Mouse (Mus musculus) MEL (cell line): ENCODE data around the gene Gatm. TPM values are rescaled to one million over a fixed set of nuclear protein-coding genes. Genes with fewer than 3 reads are reported as not detected.

Experiments used
- DNase-seq: peaks from one replicate; pipeline ENCODE4 v3.0.0; 2011; ENCODE audit warnings: low read depth, low spot score
- H3K27ac ChIP-seq: 2 replicates; pipeline ENCODE4 v1.5.1; 2012; ENCODE audit warnings: low read depth, mild to moderate bottlenecking, control low read depth, low read length, moderate library complexity; ENCODE audit not compliant: control insufficient read depth
- H3K27me3 ChIP-seq, 2 experiments: fragments of 150-350 bp in 1 of 2; sonication (generic) in 1 of 2; 2 replicates each; pipeline ENCODE4 v1.6.1; 2012; ENCODE audit warnings: low read length in 2 of 2, mild to moderate bottlenecking in 2 of 2, improper control_type of control experiment in 1 of 2, moderate library complexity in 1 of 2; ENCODE audit not compliant: insufficient read depth in 2 of 2, control insufficient read depth in 1 of 2
- H3K36me3 ChIP-seq, 2 experiments: 2 replicates each; pipeline ENCODE4 v1.6.1; 2012 to 2014; ENCODE audit warnings: low read length in 2 of 2, improper control_type of control experiment in 1 of 2, inconsistent platforms in 1 of 2, mild to moderate bottlenecking in 1 of 2; ENCODE audit not compliant: insufficient read depth in 2 of 2, control insufficient read depth in 1 of 2
- H3K4me1 ChIP-seq, 2 experiments: fragments of 150-350 bp in 1 of 2; sonication (generic) in 1 of 2; 2 replicates each; pipeline ENCODE4 v1.6.1; 2012; ENCODE audit warnings: low read length in 2 of 2, improper control_type of control experiment in 1 of 2, mild to moderate bottlenecking in 1 of 2; ENCODE audit not compliant: insufficient read depth in 2 of 2, control insufficient read depth in 1 of 2
- H3K4me3 ChIP-seq, 2 experiments: fragments of 150-350 bp in 1 of 2; sonication (generic) in 1 of 2; 2 replicates each; pipeline ENCODE4 v1.5.1; 2012; ENCODE audit warnings: low read depth in 2 of 2, low read length in 2 of 2, mild to moderate bottlenecking in 2 of 2, moderate library complexity in 2 of 2, control low read depth in 1 of 2, improper control_type of control experiment in 1 of 2; ENCODE audit not compliant: control insufficient read depth in 1 of 2, insufficient read depth in 1 of 2
- H3K79me2 ChIP-seq: 2 replicates; pipeline ENCODE4 v1.6.1; 2012; ENCODE audit warnings: mild to moderate bottlenecking, low read length, moderate library complexity; ENCODE audit not compliant: control insufficient read depth, poor library complexity, insufficient read depth
- H3K9ac ChIP-seq: 2 replicates; pipeline ENCODE4 v1.6.1; 2012; ENCODE audit warnings: low read depth, mild to moderate bottlenecking, control low read depth, low read length, moderate library complexity; ENCODE audit not compliant: control insufficient read depth, poor library complexity, severe bottlenecking
- H3K9me3 ChIP-seq: fragments of 150-350 bp; sonication (generic); replicated peaks from 2 replicates; pipeline ENCODE4 v1.6.1; 2012; ENCODE audit warnings: mild to moderate bottlenecking, low read length, improper control_type of control experiment, moderate library complexity; ENCODE audit not compliant: insufficient read depth
- CHD1 ChIP-seq: IDR thresholded peaks from 2 replicates; pipeline ENCODE4 v1.6.1; 2012; ENCODE audit warnings: low read depth, mild to moderate bottlenecking, inconsistent platforms, low read length, improper control_type of control experiment
- CHD2 ChIP-seq: IDR thresholded peaks from 2 replicates; pipeline ENCODE4 v1.6.1; 2011; ENCODE audit warnings: low read length, improper control_type of control experiment
- E2F4 ChIP-seq: IDR thresholded peaks from 2 replicates; pipeline ENCODE4 v1.6.1; 2011; ENCODE audit warnings: low read depth, low read length, improper control_type of control experiment, borderline replicate concordance
- GABPA ChIP-seq: IDR thresholded peaks from 2 replicates; pipeline ENCODE4 v1.6.1; 2012; ENCODE audit warnings: low read depth, mild to moderate bottlenecking, inconsistent platforms, low read length, improper control_type of control experiment, moderate library complexity
- GATA1 ChIP-seq: IDR thresholded peaks from 2 replicates; pipeline ENCODE4 v1.6.1; 2011; ENCODE audit warnings: low read depth, low read length, improper control_type of control experiment
- HCFC1 ChIP-seq: IDR thresholded peaks from 2 replicates; pipeline ENCODE4 v1.6.1; 2012; ENCODE audit warnings: low read depth, mild to moderate bottlenecking, inconsistent platforms, low read length, improper control_type of control experiment, moderate library complexity
- MAX ChIP-seq: IDR thresholded peaks from 2 replicates; pipeline ENCODE4 v1.6.1; 2011; ENCODE audit warnings: low read length, improper control_type of control experiment
- MAZ ChIP-seq: IDR thresholded peaks from 2 replicates; pipeline ENCODE4 v1.6.1; 2012; ENCODE audit warnings: low read depth, mild to moderate bottlenecking, inconsistent platforms, low read length, improper control_type of control experiment
- MYC ChIP-seq: IDR thresholded peaks from 2 replicates; pipeline ENCODE4 v1.6.1; 2011; ENCODE audit warnings: low read depth, mild to moderate bottlenecking, low read length, improper control_type of control experiment, moderate library complexity
- NELFE ChIP-seq: IDR thresholded peaks from 2 replicates; pipeline ENCODE4 v1.6.1; 2011; ENCODE audit warnings: low read depth, low read length, improper control_type of control experiment
- NRF1 ChIP-seq: IDR thresholded peaks from 2 replicates; pipeline ENCODE4 v1.6.1; 2014; ENCODE audit warnings: low read depth, mild to moderate bottlenecking, inconsistent platforms, low read length, improper control_type of control experiment, moderate library complexity; ENCODE audit not compliant: poor library complexity, insufficient read depth, severe bottlenecking
- POLR2A ChIP-seq, 2 experiments: IDR thresholded peaks; 2 replicates each; pipeline ENCODE4 v1.6.1; 2011 to 2012; ENCODE audit warnings: low read length in 2 of 2, mild to moderate bottlenecking in 2 of 2, control low read depth in 1 of 2, improper control_type of control experiment in 1 of 2, low read depth in 1 of 2, moderate library complexity in 1 of 2; ENCODE audit not compliant: control insufficient read depth in 1 of 2, insufficient read depth in 1 of 2, poor library complexity in 1 of 2
- RAD21 ChIP-seq: IDR thresholded peaks from 2 replicates; pipeline ENCODE4 v1.6.1; 2011; ENCODE audit warnings: mild to moderate bottlenecking, low read depth, low read length, improper control_type of control experiment
- RCOR1 ChIP-seq: IDR thresholded peaks from 2 replicates; pipeline ENCODE4 v1.6.1; 2012; ENCODE audit warnings: low read depth, mild to moderate bottlenecking, inconsistent platforms, low read length, improper control_type of control experiment
- SIN3A ChIP-seq: IDR thresholded peaks from 2 replicates; pipeline ENCODE4 v1.6.1; 2012; ENCODE audit warnings: low read length, improper control_type of control experiment, inconsistent platforms
- SMC3 ChIP-seq: IDR thresholded peaks from 2 replicates; pipeline ENCODE4 v1.6.1; 2011; ENCODE audit warnings: low read depth, low read length, improper control_type of control experiment
- TAL1 ChIP-seq: IDR thresholded peaks from 2 replicates; pipeline ENCODE4 v1.6.1; 2012; ENCODE audit warnings: mild to moderate bottlenecking, inconsistent platforms, low read length, moderate library complexity, mixed read lengths
- TBP ChIP-seq: IDR thresholded peaks from 2 replicates; pipeline ENCODE4 v1.8.0; 2011; ENCODE audit warnings: low read depth, low read length, improper control_type of control experiment
- TCF12 ChIP-seq: IDR thresholded peaks from 2 replicates; pipeline ENCODE4 v1.6.1; 2014; ENCODE audit warnings: low read depth, mild to moderate bottlenecking, inconsistent platforms, low read length, improper control_type of control experiment, moderate library complexity
- UBTF ChIP-seq: IDR thresholded peaks from 2 replicates; pipeline ENCODE4 v1.6.1; 2012; ENCODE audit warnings: low read depth, mild to moderate bottlenecking, inconsistent platforms, low read length, improper control_type of control experiment, moderate library complexity, borderline replicate concordance; ENCODE audit not compliant: insufficient read depth
- USF1 ChIP-seq: IDR thresholded peaks from 2 replicates; pipeline ENCODE4 v1.6.1; 2014; ENCODE audit warnings: low read depth, mild to moderate bottlenecking, inconsistent platforms, low read length, improper control_type of control experiment, moderate library complexity
- ZKSCAN1 ChIP-seq: IDR thresholded peaks from 2 replicates; pipeline ENCODE4 v1.6.1; 2012; ENCODE audit warnings: low read depth, mild to moderate bottlenecking, inconsistent platforms, low read length, improper control_type of control experiment, moderate library complexity
- ZMIZ1 ChIP-seq: IDR thresholded peaks from 2 replicates; pipeline ENCODE4 v1.6.1; 2012; ENCODE audit warnings: low read depth, mild to moderate bottlenecking, inconsistent platforms, low read length, improper control_type of control experiment, moderate library complexity
- ZNF384 ChIP-seq: IDR thresholded peaks from 2 replicates; pipeline ENCODE4 v1.6.1; 2012; ENCODE audit warnings: low read depth, mild to moderate bottlenecking, inconsistent platforms, low read length, improper control_type of control experiment
- polyA plus RNA-seq, 2 experiments: library from polyadenylated mRNA; stranded (reverse) in 1 of 2; unstranded in 1 of 2; fragments of >175 nt in 1 of 2; fragments of >200 nt in 1 of 2; gene quantifications; 2 replicates each; pipeline versions ENCODE4 v1.2.1 to v1.2.4; 2012; ENCODE audit warnings: low replicate concordance in 2 of 2, low read depth in 1 of 2; ENCODE audit not compliant: insufficient read length in 2 of 2, insufficient read depth in 1 of 2, missing spikeins in 1 of 2
- total RNA-seq: library from RNA; depleted of rRNA; stranded (reverse); fragments of 300-350 nt; gene quantifications from 2 replicates; pipeline ENCODE4 v1.2.3, GENCODE M21; 2012

Gatm gene
- total and polyA plus RNA-seq, 3 experiments: not detected

DNA sequence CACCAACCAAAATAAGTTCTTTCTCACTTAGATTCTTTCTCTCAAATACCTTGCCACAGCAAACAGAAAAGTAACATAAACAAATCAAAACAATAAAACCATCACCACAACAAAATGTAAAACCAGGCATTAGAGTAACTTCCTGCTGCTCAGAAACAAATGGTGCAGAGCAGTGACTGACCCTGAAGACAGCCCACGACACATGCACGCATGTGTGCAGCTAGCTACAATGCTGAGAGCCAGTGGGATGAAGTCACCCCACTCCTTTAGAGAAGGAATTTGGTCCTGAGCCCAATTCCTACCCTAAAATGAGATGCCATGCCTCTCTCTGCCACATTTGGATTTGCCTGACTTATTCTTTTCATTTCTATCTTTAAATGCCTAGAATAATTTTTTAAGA is 9.7 kb downstream of the Gatm start:
- no peak for DNase-seq
- Histone ChIP-seq H3K4me3 (no peak overlapping the region), H3K27me3 (peaks cover 0 to 1% of the 10 kb centered on the region in 2 experiments; a peak in 3 of 4 replicates), H3K27ac (no peak overlapping the region), H3K9me3 (no peaks in the 10 kb centered on the region), H3K9ac (no peak overlapping the region), H3K36me3 (no peaks in the 10 kb centered on the region)
- TF ChIP-seq SMC3: no peak
- no peak for TF ChIP-seq NELFE
- TF ChIP-seq UBTF: no peak
- TF ChIP-seq POLR2A (IDR thresholded peaks at IDR 0.05; ENCODE audit: control insufficient read depth in 1 of 2, insufficient read depth in 1 of 2, low read depth in 1 of 2, low read length in 2 of 2, poor library complexity in 1 of 2): no peak
- TF ChIP-seq E2F4: no peak
- no peak for TF ChIP-seq RAD21
- TF ChIP-seq NRF1: no peak
- TF ChIP-seq CHD1: no peak
- TF ChIP-seq, all 39 proteins: peak for 0
- Histone ChIP-seq H3K79me2 (no peaks in the 10 kb centered on the region), H3K4me1 (no peaks in the 10 kb centered on the region)

DNA sequence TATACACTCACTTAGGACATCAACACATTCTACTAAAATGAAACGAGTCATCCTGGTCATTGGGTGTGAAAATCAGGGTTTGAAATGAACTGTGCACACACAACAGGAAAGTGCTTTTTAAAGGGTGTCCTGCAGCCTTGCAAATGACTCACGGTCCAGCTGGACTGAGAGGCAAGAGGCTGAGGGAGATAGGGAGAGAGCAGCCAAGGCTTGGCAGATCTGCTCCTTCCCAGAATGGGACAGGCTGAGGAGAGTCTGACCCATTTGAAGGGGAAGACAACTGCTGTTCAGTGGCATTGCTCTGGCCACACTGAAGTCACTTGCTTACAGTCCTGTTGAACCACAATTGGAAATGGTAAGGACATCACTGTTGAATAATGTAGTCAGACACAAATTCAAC is 11.4 kb downstream of the Gatm start:
- peaks cover 0 to 1% of the 10 kb centered on the region in 2 experiments; a peak in 2 of 4 replicates for H3K27me3 ChIP-seq
- TF ChIP-seq GATA1 (no peak), MYC (no peak), MAZ (no peak), RCOR1 (no peak), MAX (no peak), CHD1 (no peak), ZMIZ1 (no peak), ZKSCAN1 (no peak), TAL1 (no peak), E2F4 (no peak), USF1 (no peak), SIN3A (no peak), CHD2 (no peak), TBP (no peak), GABPA (no peak), ZNF384 (no peak), HCFC1 (no peak), RAD21 (no peak), TCF12 (no peak)
- H3K9me3 ChIP-seq: no peaks in the 10 kb centered on the region

More for the DNA sequence above, 11.4 kb downstream of the Gatm start:
- no peaks in the 10 kb centered on the region for H3K79me2 ChIP-seq
- DNase-seq: no peak
- H3K4me1 ChIP-seq: no peaks in the 10 kb centered on the region
- H3K9ac ChIP-seq: no peak overlapping the region
- H3K27ac ChIP-seq: no peak overlapping the region
- H3K36me3 ChIP-seq: no peaks in the 10 kb centered on the region
- no peak overlapping the region for H3K4me3 ChIP-seq
